Mouse (Mus musculus): ENCODE data around the gene Adgrf1. TPM values are rescaled to one million over a fixed set of nuclear protein-coding genes. Genes with fewer than 3 reads are reported as not detected.

The Adgrf1 gene
- polyA plus RNA-seq, 1 experiment = not detected

- no peak for DNase-seq (ENCODE audit: low spot score)
These were observed 92.2 kb downstream of the Adgrf1 start for GRCm38 (mm10) chr17:43362362-43362761.

- no peak for DNase-seq (ENCODE audit: low spot score)
These were observed 92.8 kb downstream of the Adgrf1 start for GRCm38 (mm10) chr17:43362881-43363280.

- no peak for DNase-seq (ENCODE audit: low spot score)
These were observed 93.8 kb downstream of the Adgrf1 start for GRCm38 (mm10) chr17:43363921-43364320.

- no peak for DNase-seq (ENCODE audit: low spot score)
These were observed 95.2 kb downstream of the Adgrf1 start for GRCm38 (mm10) chr17:43365297-43365696.

- DNase-seq (ENCODE audit: low spot score) = no peak
These were observed 96.4 kb downstream of the Adgrf1 start for GRCm38 (mm10) chr17:43366486-43366885.

- no peak for DNase-seq (ENCODE audit: low spot score)
These were observed 98.0 kb downstream of the Adgrf1 start for GRCm38 (mm10) chr17:43368171-43368576.

GRCm38 (mm10) chr17:43372604-43373003 is 102.5 kb downstream of the Adgrf1 start:
- no peak for DNase-seq (ENCODE audit: low spot score)

GRCm38 (mm10) chr17:43374020-43374419 is 103.9 kb downstream of the Adgrf1 start:
- DNase-seq (ENCODE audit: low spot score) = no peak

Other genes starting within 250 kb of the Adgrf1 start
- gene Adgrf5, start 90.1 kb downstream of the Adgrf1 start, polyA plus RNA-seq (2012; rRNA removed) = 18.7 and 26.3 TPM in 2 replicates
- not detected in 2 replicates for gene Mep1a, start 232.5 kb downstream of the Adgrf1 start, polyA plus RNA-seq (2012; rRNA removed)